Mouse (Mus musculus) hindbrain, embryonic 11.5 days (tissue): ENCODE measurements around the gene Syn3. TPM values are rescaled to one million over a fixed set of nuclear protein-coding genes. Genes with fewer than 3 reads are reported as not detected.
"Not testable (repeated sequence)": the region's sequence is repeated elsewhere in the genome, so short reads cannot be mapped to it uniquely, and the experiment has no call there.

ENCODE experiments used
- ATAC-seq: fragments of 200-750 bp; cut with Nextera tagmentation; 2 replicates; pipeline ENCODE4 v1.8.0; 2017; ENCODE audit warnings: mild to moderate bottlenecking, moderate TSS enrichment, moderate library complexity; ENCODE audit not compliant: low FRiP score
- DNase-seq: peaks from one replicate; pipeline ENCODE4 v3.0.0-alpha.2; 2015; ENCODE audit warnings: low spot score
- H3K27ac ChIP-seq: fragments of 300-500 bp; sonication (generic); 2 replicates; pipeline ENCODE4 v1.5.1; 2014; ENCODE audit warnings: mild to moderate bottlenecking, low read depth, low read length
- H3K27me3 ChIP-seq: fragments of 300-500 bp; sonication (generic); 2 replicates; pipeline ENCODE4 v1.6.1; 2014; ENCODE audit warnings: mild to moderate bottlenecking, low read length, moderate library complexity, mixed read lengths; ENCODE audit not compliant: control insufficient read depth, insufficient read depth
- H3K36me3 ChIP-seq: fragments of 300-500 bp; sonication (generic); 2 replicates; pipeline ENCODE4 v1.6.1; 2014; ENCODE audit warnings: mild to moderate bottlenecking, low read length, moderate library complexity, mixed read lengths; ENCODE audit not compliant: control insufficient read depth, insufficient read depth
- H3K4me1 ChIP-seq: fragments of 300-500 bp; sonication (generic); replicated peaks from 2 replicates; pipeline ENCODE4 v1.6.1; 2014; ENCODE audit warnings: low read length, mixed read lengths; ENCODE audit not compliant: control insufficient read depth, insufficient read depth
- H3K4me2 ChIP-seq: fragments of 300-500 bp; sonication (generic); replicated peaks from 2 replicates; pipeline ENCODE4 v1.6.1; 2014; ENCODE audit warnings: mild to moderate bottlenecking, low read depth, low read length
- H3K4me3 ChIP-seq: fragments of 300-500 bp; sonication (generic); 2 replicates; pipeline ENCODE4 v1.5.1; 2014; ENCODE audit warnings: low read depth, low read length
- H3K9ac ChIP-seq: fragments of 300-500 bp; sonication (generic); 2 replicates; pipeline ENCODE4 v1.6.1; 2014; ENCODE audit warnings: low read depth, low read length
- H3K9me3 ChIP-seq: fragments of 300-500 bp; sonication (generic); 2 replicates; pipeline ENCODE4 v1.6.1; 2016; ENCODE audit warnings: low read length; ENCODE audit not compliant: control insufficient read depth
- WGBS: fragments of 180-500 bp; shearing (Covaris S2); extraction: QIAGEN DNeasy Blood & Tissue Kit; methylation state at CpG from one replicate; pipeline ENCODE4 v1.1.7; 2014; 5-methylcytosine and 5-hydroxymethylcytosine counted together
- polyA plus RNA-seq: library from polyadenylated mRNA; unstranded; fragments of >200 nt; fragmentation: Nextera tagmentation; extraction: Ambion mirVana; gene quantifications from 2 replicates; pipeline ENCODE4 v1.2.1, GENCODE M21; 2014

Gene Syn3
- polyA plus RNA-seq, 1 experiment from 2014 or later: 5.9 TPM

- no peak overlapping the region for H3K4me2 ChIP-seq
- ATAC-seq (no peak), DNase-seq (no peak)
- H3K9ac ChIP-seq: no peak overlapping the region
- H3K27ac ChIP-seq: no peak overlapping the region
- no peaks in the 10 kb centered on the region for H3K36me3 ChIP-seq
- H3K4me3 ChIP-seq: no peak overlapping the region
- no peaks in the 10 kb centered on the region for H3K4me1 ChIP-seq
- no peaks in the 10 kb centered on the region for H3K9me3 ChIP-seq
- H3K27me3 ChIP-seq: no peaks in the 10 kb centered on the region
- WGBS: 100% methylated on average over 1 of the region's 1 CpGs
Observed at GRCm38 (mm10) chr10:86046371-86046770, 452.3 kb downstream of the Syn3 start.

- DNase-seq: no peak
- H3K27me3 ChIP-seq: no peaks in the 10 kb centered on the region
- no peak overlapping the region for H3K4me3 ChIP-seq
- H3K9me3 ChIP-seq: no peaks in the 10 kb centered on the region
- ATAC-seq: no peak
- WGBS: 86% methylated on average over 8 of the region's 8 CpGs
- H3K27ac ChIP-seq: no peak overlapping the region
- no peaks in the 10 kb centered on the region for H3K36me3 ChIP-seq
- no peak overlapping the region for H3K4me2 ChIP-seq
- H3K4me1 ChIP-seq: no peaks in the 10 kb centered on the region
- no peak overlapping the region for H3K9ac ChIP-seq
Observed at GRCm38 (mm10) chr10:86044066-86044465, 454.6 kb downstream of the Syn3 start.

GRCm38 (mm10) chr10:86043651-86044050 is 455.0 kb downstream of the Syn3 start:
- Histone ChIP-seq H3K36me3 (no peaks in the 10 kb centered on the region), H3K9me3 (no peaks in the 10 kb centered on the region), H3K4me2 (no peak overlapping the region), H3K9ac (no peak overlapping the region), H3K27me3 (no peaks in the 10 kb centered on the region), H3K4me1 (no peaks in the 10 kb centered on the region), H3K4me3 (no peak overlapping the region), H3K27ac (no peak overlapping the region)
- DNase-seq (no peak), ATAC-seq (no peak)
- WGBS: 89% methylated on average over 4 of the region's 4 CpGs

GRCm38 (mm10) chr10:86034007-86034728 is 464.5 kb downstream of the Syn3 start:
- Histone ChIP-seq H3K4me1 (no peaks in the 10 kb centered on the region), H3K27me3 (no peaks in the 10 kb centered on the region), H3K27ac (no peak overlapping the region), H3K4me3 (no peak overlapping the region), H3K36me3 (no peaks in the 10 kb centered on the region), H3K4me2 (no peak overlapping the region), H3K9ac (no peak overlapping the region), H3K9me3 (no peaks in the 10 kb centered on the region)
- 94% methylated on average over 2 of the region's 2 CpGs for WGBS
- DNase-seq: no peak
- ATAC-seq: no peak

GRCm38 (mm10) chr10:86032517-86032916 is 466.2 kb downstream of the Syn3 start:
- no peaks in the 10 kb centered on the region for H3K27me3 ChIP-seq
- no peaks in the 10 kb centered on the region for H3K4me1 ChIP-seq
- no peak overlapping the region for H3K4me2 ChIP-seq
- H3K9ac ChIP-seq: no peak overlapping the region
- DNase-seq: no peak
- H3K27ac ChIP-seq: no peak overlapping the region
- no peak for ATAC-seq
- H3K9me3 ChIP-seq: no peaks in the 10 kb centered on the region
- WGBS: 85% methylated on average over 3 of the region's 3 CpGs
- no peak overlapping the region for H3K4me3 ChIP-seq
- H3K36me3 ChIP-seq: no peaks in the 10 kb centered on the region

GRCm38 (mm10) chr10:86030743-86031142 is 468.0 kb downstream of the Syn3 start:
- Histone ChIP-seq H3K27me3 (no peaks in the 10 kb centered on the region), H3K36me3 (no peaks in the 10 kb centered on the region), H3K4me3 (no peak overlapping the region), H3K9me3 (no peaks in the 10 kb centered on the region), H3K9ac (no peak overlapping the region), H3K4me1 (no peaks in the 10 kb centered on the region), H3K4me2 (no peak overlapping the region), H3K27ac (no peak overlapping the region)
- ATAC-seq: no peak
- DNase-seq: no peak
- 94% methylated on average over 7 of the region's 7 CpGs for WGBS

- H3K27ac ChIP-seq, H3K4me3 ChIP-seq, H3K4me2 ChIP-seq, H3K27me3 ChIP-seq, H3K4me1 ChIP-seq, H3K36me3 ChIP-seq, ATAC-seq, DNase-seq, H3K9me3 ChIP-seq, H3K9ac ChIP-seq: not testable (repeated sequence)
- 73% methylated on average over 1 of the region's 1 CpGs for WGBS
Observed at GRCm38 (mm10) chr10:86026807-86027206, 471.9 kb downstream of the Syn3 start.

GRCm38 (mm10) chr10:86026354-86026753 is 472.3 kb downstream of the Syn3 start:
- H3K36me3 ChIP-seq: no peaks in the 10 kb centered on the region
- no peak overlapping the region for H3K4me3 ChIP-seq
- no peaks in the 10 kb centered on the region for H3K9me3 ChIP-seq
- no peak overlapping the region for H3K4me2 ChIP-seq
- no peaks in the 10 kb centered on the region for H3K27me3 ChIP-seq
- 91% methylated on average over 3 of the region's 3 CpGs for WGBS
- H3K9ac ChIP-seq: no peak overlapping the region
- DNase-seq: no peak
- H3K4me1 ChIP-seq: peaks cover 2% of the 10 kb centered on the region; the same call in 1 of the 2 replicates
- H3K27ac ChIP-seq: no peak overlapping the region
- ATAC-seq: no peak

- Histone ChIP-seq H3K27me3 (no peaks in the 10 kb centered on the region), H3K9me3 (no peaks in the 10 kb centered on the region), H3K36me3 (no peaks in the 10 kb centered on the region), H3K4me1 (peaks cover 2% of the 10 kb centered on the region; the same call in 1 of the 2 replicates), H3K4me2 (no peak overlapping the region), H3K4me3 (no peak overlapping the region), H3K9ac (no peak overlapping the region), H3K27ac (no peak overlapping the region)
- WGBS: 84% methylated on average over 2 of the region's 2 CpGs
- ATAC-seq: no peak
- DNase-seq: no peak
Observed at GRCm38 (mm10) chr10:86025906-86026305, 472.8 kb downstream of the Syn3 start.
